9 mouse cellular contexts compared by ENCODE assay signal in genomic region chr13:9329307-9329915, GRCm38 (mm10). TPM values are rescaled to one million over a fixed set of nuclear protein-coding genes. Genes with fewer than 3 reads are reported as not detected.
DNase-seq lines count a peak whose midpoint lies in the region; ATAC-seq and TF ChIP-seq lines count a peak whose summit lies in the region.
"Had no signal": no experiment of that assay in that cellular context is flagged by ENCODE, and none has a peak within 500 bp of the region (broad histone marks: within the 10 kb centered on the region; RNA-seq: fewer than 3 reads in every experiment).

No protein-coding gene starts in this region.

- H3K9ac ChIP-seq in lung, embryonic 14.5 days: no peak overlapping the region
- no peak overlapping the region for H3K9ac ChIP-seq in stomach, postnatal 0 days (ENCODE audit: low read length)
- no peak overlapping the region for H3K9ac ChIP-seq in liver, embryonic 12.5 days

- no peak overlapping the region for H3K4me2 ChIP-seq in lung, embryonic 14.5 days
- H3K4me2 ChIP-seq in stomach, postnatal 0 days (replicated peaks; ENCODE audit: low read depth): no peak overlapping the region
- H3K4me2 ChIP-seq in liver, embryonic 12.5 days: no peak overlapping the region

- H3K27ac ChIP-seq in lung, embryonic 14.5 days (ENCODE audit: low read depth): no peak overlapping the region
- peak overlapping the region; percentile 56 for H3K27ac ChIP-seq in stomach, postnatal 0 days (replicated peaks)
- no peak overlapping the region for H3K27ac ChIP-seq in liver, embryonic 12.5 days

- DNase-seq in gastrocnemius, postnatal 14 days: peak; percentile 23
- no peak for DNase-seq in gastrocnemius, adult 18-20 months (ENCODE audit: low spot score)
- peak; percentile 78 for DNase-seq in R1 (ENCODE audit: low read depth, low spot score)
- DNase-seq in forelimb bud, embryonic 11.5 days (ENCODE audit: low read depth, low spot score): peak; percentile 10
- DNase-seq in lung, embryonic 14.5 days: peak; percentile 59
- peak; percentile 69 for DNase-seq in stomach, postnatal 0 days (ENCODE audit: low spot score)

- no peak for TF ChIP-seq CTCF in lung, embryonic 14.5 days (IDR thresholded peaks at IDR 0.05; ENCODE audit: low read depth)
- no peak for TF ChIP-seq CTCF in stomach, postnatal 0 days (IDR thresholded peaks at IDR 0.05; ENCODE audit: low read depth)

- no peaks in the 10 kb centered on the region for H3K36me3 ChIP-seq in lung, embryonic 14.5 days (ENCODE audit: insufficient read depth)
- H3K36me3 ChIP-seq in stomach, postnatal 0 days (ENCODE audit: control insufficient read depth, insufficient read depth, low read length): no peaks in the 10 kb centered on the region
- H3K36me3 ChIP-seq in liver, embryonic 12.5 days: no peaks in the 10 kb centered on the region

- H3K9me3 ChIP-seq in lung, embryonic 14.5 days (ENCODE audit: low read depth, low read length): no peaks in the 10 kb centered on the region
- no peaks in the 10 kb centered on the region for H3K9me3 ChIP-seq in stomach, postnatal 0 days (ENCODE audit: control insufficient read depth, low read length)
- H3K9me3 ChIP-seq in liver, embryonic 12.5 days (replicated peaks): no peaks in the 10 kb centered on the region
- H3K9me3 ChIP-seq: megakaryocyte, embryonic 14.5 days had no signal

- H3K27me3 ChIP-seq in lung, embryonic 14.5 days (ENCODE audit: insufficient read depth, low read length): no peaks in the 10 kb centered on the region
- no peaks in the 10 kb centered on the region for H3K27me3 ChIP-seq in stomach, postnatal 0 days (ENCODE audit: control insufficient read depth, insufficient read depth, low read length)
- no peaks in the 10 kb centered on the region for H3K27me3 ChIP-seq in liver, embryonic 12.5 days (replicated peaks)
- H3K27me3 ChIP-seq: megakaryocyte, embryonic 14.5 days had no signal

- peak; percentile 71; the same call in 1 of the 2 replicates for ATAC-seq in lung, embryonic 14.5 days (ENCODE audit: insufficient read depth)
- ATAC-seq in stomach, postnatal 0 days (ENCODE audit: low FRiP score, low TSS enrichment): peak; percentile 81
- no peak for ATAC-seq in liver, embryonic 12.5 days
- ATAC-seq in megakaryocyte-erythroid progenitor cell, adult 5-6 weeks (replicated peaks; ENCODE audit: low FRiP score, low TSS enrichment, poor library complexity, severe bottlenecking): no peak

- TF ChIP-seq EP300 in stomach, postnatal 0 days (optimal IDR thresholded peaks at IDR 0.05): no peak

- no peaks in the 10 kb centered on the region for H3K4me1 ChIP-seq in lung, embryonic 14.5 days (ENCODE audit: insufficient read depth)
- H3K4me1 ChIP-seq in stomach, postnatal 0 days (replicated peaks; ENCODE audit: control insufficient read depth, insufficient read depth): no peaks in the 10 kb centered on the region
- H3K4me1 ChIP-seq in liver, embryonic 12.5 days: no peaks in the 10 kb centered on the region

- intact Hi-C loops in gastrocnemius, postnatal 14 days (cut with DNase I; ENCODE audit: low total_unique reads): no loop called here

- no peak overlapping the region for H3K4me3 ChIP-seq in lung, embryonic 14.5 days (ENCODE audit: low read depth, low read length)
- no peak overlapping the region for H3K4me3 ChIP-seq in stomach, postnatal 0 days (ENCODE audit: low read depth, low read length)
- H3K4me3 ChIP-seq in liver, embryonic 12.5 days: no peak overlapping the region
- H3K4me3 ChIP-seq: megakaryocyte, embryonic 14.5 days had no signal

- 56% methylated on average over 1 of the region's 1 CpGs for WGBS in lung, embryonic 14.5 days
- 48% methylated on average over 1 of the region's 1 CpGs for WGBS in stomach, postnatal 0 days
- WGBS in liver, embryonic 12.5 days (ENCODE audit: insufficient replicate concordance): 50% methylated on average over 1 of the region's 1 CpGs

RNA-seq across cellular contexts. Expression of gene Dip2c, which starts 53.1 kb away (rescaled TPM):
- 10 to 100 TPM; 12.4 to 13.5 TPM for total RNA-seq in gastrocnemius, postnatal 14 days (2021)
- 10 to 100 TPM; 10.8 to 11.4 TPM for total RNA-seq in gastrocnemius, adult 18-20 months (2021)
- 7.2 and 8.6 TPM in 2 replicates for polyA plus RNA-seq in lung, embryonic 14.5 days (2014; fragmentation: Nextera tagmentation; extraction: Ambion mirVana)
- 2.6 and 2.9 TPM in 2 replicates for polyA plus RNA-seq in stomach, postnatal 0 days (2015; fragmentation: Nextera tagmentation; extraction: Ambion mirVana)
- polyA plus RNA-seq in liver, embryonic 12.5 days (2016; fragmentation: Nextera tagmentation; extraction: Ambion mirVana): 1.2 TPM in 2 replicates
- total RNA-seq in megakaryocyte-erythroid progenitor cell, adult 5-6 weeks (2014; fragmentation: Nextera tagmentation): 1.0 and 2.4 TPM in 2 replicates
- total RNA-seq in megakaryocyte-erythroid progenitor cell, adult 5-6 weeks (2017): 1.2 and 2.3 TPM in 2 replicates

Comparison
In these comparisons a context has a peak if more than half of its experiments do, and no peak if none do; other contexts are left out.
1. ATAC-seq: peak in lung, embryonic 14.5 days (single experiment) and stomach, postnatal 0 days (single experiment); none in liver, embryonic 12.5 days (single experiment) and megakaryocyte-erythroid progenitor cell, adult 5-6 weeks (single experiment).